Mouse (Mus musculus): ENCODE data around the gene Epn3.

The Epn3 gene

DNA sequence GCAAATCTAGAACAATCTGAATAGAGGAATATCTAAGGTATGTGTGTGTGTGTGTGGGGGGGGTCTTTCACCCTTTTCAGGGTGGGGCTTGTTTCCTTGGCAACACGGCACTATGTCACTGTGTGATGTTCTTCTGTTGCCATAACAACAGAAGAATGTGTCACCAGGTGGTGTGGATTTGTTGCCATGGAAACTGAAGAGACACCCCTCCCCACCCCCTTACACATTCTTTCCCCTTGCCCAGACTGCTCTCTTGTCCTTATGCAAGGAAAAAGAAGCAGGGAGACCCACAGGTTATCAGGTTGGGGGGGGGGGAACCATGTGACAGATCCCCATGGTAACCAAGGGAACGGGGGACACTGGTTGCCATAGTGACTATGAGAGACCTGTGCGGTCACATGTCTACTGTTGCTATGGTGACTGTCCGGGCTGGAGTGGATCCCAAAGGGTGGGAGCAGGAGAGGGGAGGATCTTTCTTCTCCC lies 31.2 kb downstream of the Epn3 start:
- no peak for DNase-seq

DNA sequence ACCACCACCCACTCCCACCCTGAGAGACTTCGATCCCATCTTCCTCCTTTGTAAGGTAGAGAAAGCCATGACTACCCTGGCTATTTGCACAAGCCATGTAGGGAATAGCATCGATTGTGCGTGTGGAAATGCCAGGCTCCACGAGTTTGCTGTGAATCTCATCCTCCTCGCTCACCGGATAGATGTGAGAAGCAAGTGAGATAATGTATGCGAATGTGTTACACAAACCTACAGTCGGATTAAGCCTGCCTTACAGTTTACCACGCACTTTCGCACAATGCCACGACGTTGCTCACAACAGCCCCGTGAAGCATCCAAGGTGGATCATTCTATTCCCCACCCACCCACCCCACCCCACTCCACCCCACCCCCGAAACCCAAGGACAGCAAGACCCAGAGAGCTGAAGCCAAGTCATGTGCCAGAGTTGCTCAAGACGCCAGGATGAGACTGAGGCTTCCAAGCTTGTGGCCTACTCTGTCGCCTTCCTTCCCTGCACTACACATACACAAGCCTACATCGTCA lies 33.4 kb downstream of the Epn3 start:
- DNase-seq: no peak

DNA sequence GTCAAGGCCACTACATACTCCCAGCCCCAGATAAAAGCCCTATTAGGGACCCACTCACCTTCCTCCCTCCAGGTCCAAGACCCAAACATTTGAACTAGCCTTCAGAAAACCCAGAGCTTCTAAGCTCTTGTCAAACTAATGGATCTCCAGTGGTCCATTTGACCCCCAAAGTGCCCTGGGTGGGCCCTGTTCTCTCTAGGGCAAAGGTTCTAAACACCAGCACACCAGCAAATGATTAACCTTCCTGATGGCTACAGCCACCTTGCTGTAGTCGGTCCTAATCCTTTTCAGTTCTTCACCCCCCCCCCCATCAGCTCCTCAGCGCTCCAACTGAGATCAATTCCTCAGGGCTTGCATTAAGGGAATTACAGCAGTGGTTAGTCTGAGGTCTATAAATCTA lies 35.6 kb downstream of the Epn3 start:
- DNase-seq: no peak

DNA sequence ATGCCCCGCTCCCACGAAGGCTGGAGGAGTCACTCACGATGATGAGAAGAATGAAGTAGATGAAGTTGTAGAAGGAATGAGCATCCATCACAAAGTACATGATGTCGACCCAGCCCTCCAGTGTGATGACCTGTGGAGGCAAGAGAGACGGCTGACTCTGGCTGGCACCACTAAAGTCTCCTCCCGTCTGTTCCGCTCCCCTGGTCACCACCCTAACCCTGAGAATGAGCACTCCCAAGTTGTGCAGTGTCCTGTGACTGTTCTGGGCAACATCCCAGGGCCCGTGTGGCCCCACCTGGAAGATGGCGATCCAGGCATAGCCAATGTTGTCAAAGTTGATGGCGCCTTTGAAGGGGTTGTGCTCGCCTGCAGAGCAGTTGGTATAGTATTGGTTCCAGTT lies 37.9 kb downstream of the Epn3 start:
- no peak for DNase-seq

DNA sequence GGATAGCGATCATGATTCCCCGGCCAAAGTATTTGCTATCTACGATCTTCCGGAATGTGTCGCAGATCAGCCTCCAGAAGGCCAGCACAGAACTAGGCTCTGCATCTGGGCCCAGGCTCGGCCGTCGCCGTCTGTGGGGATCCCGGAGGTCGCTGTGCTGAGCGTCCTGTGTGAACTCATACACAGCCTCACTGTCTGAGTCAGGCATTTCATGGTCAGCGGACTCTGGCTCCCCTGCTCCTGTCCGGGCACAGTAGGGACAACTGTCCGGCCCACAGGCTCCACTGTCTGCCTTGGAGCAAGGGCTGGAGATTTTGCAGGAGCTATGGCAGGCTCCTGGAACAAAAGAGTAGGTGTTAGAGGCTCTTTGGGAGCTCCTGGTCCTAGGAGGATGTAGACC lies 42.8 kb downstream of the Epn3 start:
- no peak for DNase-seq

- no peak for DNase-seq
Measured at GRCm38 (mm10) chr11:94456347-94456746, 43.4 kb downstream of the Epn3 start.

GRCm38 (mm10) chr11:94455161-94455820 lies 44.5 kb downstream of the Epn3 start:
- no peak for DNase-seq

- DNase-seq: no peak
Measured at GRCm38 (mm10) chr11:94454756-94455155, 45.0 kb downstream of the Epn3 start.

DNA sequence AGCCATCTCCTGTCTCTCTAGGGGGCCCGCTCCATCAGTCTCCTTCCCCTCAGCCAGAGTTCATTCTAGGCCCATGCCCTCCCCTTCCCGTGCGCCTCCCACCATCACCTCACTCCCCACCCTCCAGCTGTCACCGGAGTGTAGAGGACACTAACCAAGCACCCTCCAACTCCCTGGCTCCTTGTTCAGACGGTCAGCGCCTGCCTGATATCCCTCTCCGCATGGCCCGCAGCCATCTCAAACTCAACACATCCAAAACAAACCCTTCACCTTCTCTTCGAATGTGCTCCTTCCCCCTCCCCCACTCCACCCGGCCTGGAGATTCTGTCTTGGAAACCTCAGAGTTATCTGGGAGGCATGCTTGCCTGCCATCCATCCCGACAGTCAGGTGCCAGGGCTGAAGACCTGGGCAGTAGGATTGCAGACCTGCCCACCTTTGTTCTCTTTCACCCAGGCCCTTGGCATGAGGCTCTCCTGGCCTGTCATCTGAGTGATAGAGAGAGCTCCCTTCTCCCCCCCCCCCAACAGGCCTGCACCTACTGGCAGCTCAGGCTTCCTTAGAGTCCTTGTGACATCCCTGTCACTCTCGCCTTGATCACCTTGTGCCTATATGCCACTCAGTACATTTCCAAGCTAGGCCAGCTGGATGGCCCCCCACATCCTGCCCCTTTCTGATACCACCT lies 48.5 kb downstream of the Epn3 start:
- DNase-seq: no peak

- DNase-seq: no peak
Measured at GRCm38 (mm10) chr11:94449886-94450285, 49.9 kb downstream of the Epn3 start.

DNA sequence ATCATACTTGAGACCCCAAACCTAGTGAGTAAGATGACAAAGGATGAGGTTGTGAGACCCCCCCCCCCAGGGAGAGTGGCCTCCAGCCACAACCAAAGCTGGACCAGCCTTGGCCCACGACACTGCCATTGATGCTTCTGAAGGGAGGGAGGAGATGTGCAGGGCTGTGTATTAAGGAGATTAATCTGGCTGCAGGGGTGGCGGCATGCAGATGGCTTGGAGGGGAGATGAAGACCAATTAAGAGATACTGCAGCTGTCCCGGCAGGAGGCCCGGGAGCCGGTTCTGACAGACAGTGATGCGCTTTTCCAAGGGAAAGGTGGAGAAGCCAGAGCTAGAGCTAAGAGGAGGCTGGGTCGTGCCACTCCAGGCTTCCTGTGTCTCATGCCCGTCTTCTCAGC lies 50.5 kb downstream of the Epn3 start:
- no peak for DNase-seq

- DNase-seq: no peak
Measured at GRCm38 (mm10) chr11:94447017-94447416, 52.8 kb downstream of the Epn3 start.

DNA sequence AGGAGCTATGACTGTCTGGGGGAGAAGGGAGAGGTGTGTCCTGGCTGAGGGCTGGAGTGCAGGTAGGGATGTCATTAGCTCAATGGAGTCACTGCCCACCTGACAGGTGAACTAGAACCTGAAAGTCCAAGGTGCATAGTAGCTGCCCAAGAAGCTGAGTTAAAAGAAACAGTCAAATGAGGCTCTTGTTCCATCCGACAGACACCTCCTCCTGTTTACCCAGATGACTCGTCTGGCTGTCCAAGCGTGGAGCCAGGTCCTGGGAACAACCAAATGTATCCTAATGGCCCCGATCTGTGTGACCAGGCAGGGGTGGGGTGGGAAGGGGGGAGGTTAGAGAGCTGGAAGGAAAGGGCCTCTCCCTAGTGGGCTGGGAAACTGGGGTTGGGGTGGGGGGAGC lies 54.5 kb downstream of the Epn3 start:
- no peak for DNase-seq

DNA sequence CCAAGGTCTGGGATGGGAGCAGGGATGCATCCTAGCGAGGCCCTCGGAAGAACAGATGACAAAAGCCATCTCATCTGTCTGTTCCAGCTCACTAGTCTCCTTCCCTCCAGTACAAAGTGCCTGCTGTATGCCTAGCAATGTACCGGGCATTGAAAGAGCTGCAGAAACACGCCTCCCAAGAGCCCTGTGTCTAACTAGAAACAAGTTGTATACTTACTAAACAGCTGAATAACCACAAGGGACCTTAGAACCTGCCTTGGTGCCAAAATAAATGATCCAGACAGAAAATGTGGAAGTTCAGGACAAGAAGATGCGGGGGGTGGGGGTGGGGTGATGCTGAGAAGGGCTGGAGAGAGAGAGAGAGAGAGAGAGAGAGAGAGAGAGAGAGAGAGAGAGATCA lies 54.9 kb downstream of the Epn3 start:
- DNase-seq: no peak

GRCm38 (mm10) chr11:94441752-94442151 lies 58.0 kb downstream of the Epn3 start:
- DNase-seq: no peak

GRCm38 (mm10) chr11:94441122-94441521 lies 58.7 kb downstream of the Epn3 start:
- no peak for DNase-seq

GRCm38 (mm10) chr11:94440421-94440820 lies 59.4 kb downstream of the Epn3 start:
- DNase-seq: no peak
